Mouse (Mus musculus) large intestine, adult 2 months (tissue): Measurements from ENCODE around the gene Enpp6. TPM values are rescaled to one million over a fixed set of nuclear protein-coding genes. Genes with fewer than 3 reads are reported as not detected.

Experiments
- DNase-seq: peaks from one replicate; pipeline ENCODE4 v3.0.0-alpha.2; 2012; ENCODE audit warnings: low read depth, low spot score
- WGBS: fragments of 180-500 bp; shearing (Covaris S2); methylation state at CpG from one replicate; pipeline ENCODE4 v1.1.7; 2018; 5-methylcytosine and 5-hydroxymethylcytosine counted together
- polyA plus RNA-seq: library from polyadenylated mRNA; depleted of rRNA; stranded (reverse); fragments of >200 nt; gene quantifications from 2 replicates; pipeline ENCODE4 v1.2.3, GENCODE M21; 2012; rRNA removed

The Enpp6 gene
- polyA plus RNA-seq, 1 experiment = 0.64 TPM

- no peak for DNase-seq
- WGBS = 34% methylated on average over 5 of the region's 5 CpGs
Measured at GRCm38 (mm10) chr8:47136047-47136446, 149.4 kb downstream of the Enpp6 start.

GRCm38 (mm10) chr8:47145258-47145657, 158.6 kb downstream of the Enpp6 start:
- WGBS = 94% methylated on average over 9 of the region's 9 CpGs
- DNase-seq = no peak

Other genes starting within 250 kb of the Enpp6 start
- gene Irf2, start 247.2 kb upstream of the Enpp6 start, polyA plus RNA-seq = 13.2 and 20.7 TPM in 2 replicates